Mouse (Mus musculus) heart, embryonic 10.5 days (tissue): ENCODE measurements around the gene Rspry1. TPM values are rescaled to one million over a fixed set of nuclear protein-coding genes. Genes with fewer than 3 reads are reported as not detected.

Source experiments
- DNase-seq: peaks from one replicate; pipeline ENCODE4 v3.0.0-alpha.2; 2017; ENCODE audit warnings: low spot score
- H3K27ac ChIP-seq: fragments of 300-500 bp; sonication (generic); 2 replicates; pipeline ENCODE4 v1.5.1; 2016; ENCODE audit warnings: mild to moderate bottlenecking
- H3K27me3 ChIP-seq: fragments of 300-500 bp; sonication (generic); 2 replicates; pipeline ENCODE4 v1.6.1; 2016; ENCODE audit warnings: mild to moderate bottlenecking; ENCODE audit not compliant: poor library complexity, insufficient read depth, severe bottlenecking
- H3K36me3 ChIP-seq: fragments of 300-500 bp; sonication (generic); 2 replicates; pipeline ENCODE4 v1.6.1; 2016; ENCODE audit warnings: mild to moderate bottlenecking, moderate library complexity
- H3K4me1 ChIP-seq: fragments of 300-500 bp; sonication (generic); 2 replicates; pipeline ENCODE4 v1.6.1; 2016; ENCODE audit warnings: mild to moderate bottlenecking
- H3K4me3 ChIP-seq: fragments of 300-500 bp; sonication (generic); 2 replicates; pipeline ENCODE4 v1.5.1; 2016; ENCODE audit warnings: mild to moderate bottlenecking, moderate library complexity
- H3K9me3 ChIP-seq: fragments of 300-500 bp; sonication (generic); 2 replicates; pipeline ENCODE4 v1.6.1; 2016; ENCODE audit warnings: mild to moderate bottlenecking, moderate library complexity
- WGBS: fragments of 180-500 bp; shearing (Covaris S2); methylation state at CpG from one replicate; pipeline ENCODE4 v1.1.7; 2016; 5-methylcytosine and 5-hydroxymethylcytosine counted together
- polyA plus RNA-seq: library from polyadenylated mRNA; unstranded; fragments of >200 nt; fragmentation: Nextera tagmentation; extraction: Ambion mirVana; gene quantifications from 2 replicates; pipeline ENCODE4 v1.2.1, GENCODE M21; 2016

Rspry1 gene
- polyA plus RNA-seq, 1 experiment from 2014 or later: 34.2 TPM

DNA sequence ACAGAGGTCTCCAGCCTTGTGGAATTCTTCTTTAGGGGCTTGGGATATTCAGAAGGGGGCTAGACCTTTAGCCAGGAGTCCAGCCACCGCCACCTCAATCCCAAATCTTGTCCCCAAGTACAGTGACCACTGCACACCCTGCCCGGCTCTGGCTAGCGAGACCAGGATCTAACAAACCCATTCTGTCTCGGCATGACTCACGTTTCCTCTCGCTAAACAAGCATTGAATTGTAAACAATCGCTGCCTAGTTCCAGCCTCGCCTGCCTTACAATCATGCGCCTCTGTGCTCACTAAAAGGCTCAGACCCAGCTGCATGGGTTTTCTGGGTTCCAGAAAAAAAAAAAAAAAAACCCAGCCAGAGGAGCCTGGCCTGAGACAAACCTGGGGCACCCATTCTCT, 76.8 kb downstream of the Rspry1 start:
- Histone ChIP-seq H3K36me3 (peaks cover 17% of the 10 kb centered on the region), H3K27ac (peak overlapping the region; percentile 57), H3K4me3 (no peak overlapping the region), H3K27me3 (peaks cover 4% of the 10 kb centered on the region; the same call in 1 of the 2 replicates), H3K4me1 (no peaks in the 10 kb centered on the region; the same call in 1 of the 2 replicates), H3K9me3 (no peaks in the 10 kb centered on the region)
- 55% methylated on average over 9 of the region's 9 CpGs for WGBS
- peak; percentile 74 for DNase-seq

GRCm38 (mm10) chr8:94680414-94680813, 78.7 kb downstream of the Rspry1 start:
- H3K27me3 ChIP-seq: peaks cover 4% of the 10 kb centered on the region
- 77% methylated on average over 3 of the region's 3 CpGs for WGBS
- H3K9me3 ChIP-seq: no peaks in the 10 kb centered on the region
- DNase-seq: no peak
- H3K36me3 ChIP-seq: 0 out of 2 replicates have a peak, but pooled peaks cover 3% of the 10 kb centered on the region
- H3K27ac ChIP-seq: no peak overlapping the region
- H3K4me3 ChIP-seq: no peak overlapping the region
- H3K4me1 ChIP-seq: no peaks in the 10 kb centered on the region; the same call in 1 of the 2 replicates

GRCm38 (mm10) chr8:94682732-94683524, 81.2 kb downstream of the Rspry1 start:
- Histone ChIP-seq H3K27me3 (peaks cover 4% of the 10 kb centered on the region), H3K4me3 (no peak overlapping the region), H3K36me3 (no peaks in the 10 kb centered on the region), H3K4me1 (no peaks in the 10 kb centered on the region; the same call in 1 of the 2 replicates), H3K9me3 (no peaks in the 10 kb centered on the region), H3K27ac (no peak overlapping the region)
- no peak for DNase-seq
- 78% methylated on average over 16 of the region's 16 CpGs for WGBS

DNA sequence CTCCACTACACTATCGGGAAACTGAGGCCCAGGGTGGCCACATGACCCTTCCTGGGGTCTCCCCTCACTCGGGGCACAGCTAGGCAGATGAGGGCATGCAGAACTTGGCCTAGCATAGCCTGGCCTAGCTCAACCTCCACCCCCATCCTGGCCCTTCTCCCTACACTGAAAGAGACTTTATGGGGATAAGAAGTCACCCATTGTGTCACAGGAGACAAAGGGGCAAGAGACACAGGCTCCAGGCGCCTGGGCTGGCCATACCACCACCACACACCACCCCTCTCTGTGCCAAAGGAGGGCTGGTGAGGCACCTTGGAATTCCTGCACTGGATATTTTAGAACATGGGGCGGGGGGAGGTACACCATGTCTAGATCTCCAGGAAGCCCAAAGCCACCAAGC, 82.5 kb downstream of the Rspry1 start:
- Histone ChIP-seq H3K36me3 (no peaks in the 10 kb centered on the region), H3K4me1 (no peaks in the 10 kb centered on the region; the same call in 1 of the 2 replicates), H3K27me3 (peaks cover 4% of the 10 kb centered on the region), H3K27ac (no peak overlapping the region), H3K9me3 (no peaks in the 10 kb centered on the region), H3K4me3 (no peak overlapping the region)
- 58% methylated on average over 4 of the region's 4 CpGs for WGBS
- DNase-seq: no peak

DNA sequence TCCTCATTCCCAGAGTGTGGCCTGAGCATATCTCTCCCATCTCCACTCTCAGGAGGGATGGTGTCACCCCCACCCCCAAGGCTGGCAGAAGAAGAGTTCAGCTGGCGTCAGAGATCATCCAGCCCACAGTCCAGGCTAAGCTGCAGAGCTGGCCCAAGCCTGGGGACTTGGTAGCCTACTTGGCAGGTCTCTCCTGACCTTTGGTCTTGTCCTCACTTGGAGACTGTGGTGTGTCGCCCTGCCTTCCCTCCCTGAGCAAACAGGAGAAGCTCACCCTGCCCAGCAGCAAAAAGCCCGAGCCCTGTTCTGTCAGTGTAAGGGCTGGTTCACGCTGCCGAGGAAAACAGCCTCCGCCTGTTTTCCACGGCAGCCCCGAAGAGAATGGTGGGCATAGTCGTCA, 84.2 kb downstream of the Rspry1 start:
- Histone ChIP-seq H3K27ac (no peak overlapping the region), H3K9me3 (no peaks in the 10 kb centered on the region), H3K4me3 (no peak overlapping the region), H3K27me3 (peaks cover 4% of the 10 kb centered on the region), H3K4me1 (no peaks in the 10 kb centered on the region; the same call in 1 of the 2 replicates), H3K36me3 (no peaks in the 10 kb centered on the region)
- 53% methylated on average over 9 of the region's 9 CpGs for WGBS
- no peak for DNase-seq

DNA sequence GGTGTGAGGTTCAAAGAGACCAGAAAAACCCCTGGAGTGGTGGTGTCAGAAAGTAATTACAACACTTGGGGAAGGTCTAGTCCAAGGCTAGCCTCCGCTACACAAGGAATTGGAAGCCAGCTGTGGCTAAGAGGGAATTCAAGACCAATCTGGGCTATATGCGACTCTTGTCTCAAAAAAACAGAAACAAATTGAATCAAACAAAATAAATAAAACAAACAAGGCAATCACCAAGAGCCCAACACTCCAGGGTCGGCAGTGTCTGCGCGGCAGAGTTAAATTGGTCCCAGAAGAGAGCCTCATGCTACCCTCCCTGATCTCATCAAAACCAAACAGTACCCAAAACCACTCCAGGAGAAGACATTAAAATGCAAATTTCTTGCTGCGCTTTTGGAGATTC, 93.0 kb downstream of the Rspry1 start:
- Histone ChIP-seq H3K4me1 (peaks cover 10% of the 10 kb centered on the region), H3K27me3 (peaks cover 74% of the 10 kb centered on the region), H3K9me3 (no peaks in the 10 kb centered on the region), H3K4me3 (no peak overlapping the region), H3K27ac (no peak overlapping the region), H3K36me3 (no peaks in the 10 kb centered on the region)
- DNase-seq: no peak
- 3% methylated on average over 6 of the region's 6 CpGs for WGBS

DNA sequence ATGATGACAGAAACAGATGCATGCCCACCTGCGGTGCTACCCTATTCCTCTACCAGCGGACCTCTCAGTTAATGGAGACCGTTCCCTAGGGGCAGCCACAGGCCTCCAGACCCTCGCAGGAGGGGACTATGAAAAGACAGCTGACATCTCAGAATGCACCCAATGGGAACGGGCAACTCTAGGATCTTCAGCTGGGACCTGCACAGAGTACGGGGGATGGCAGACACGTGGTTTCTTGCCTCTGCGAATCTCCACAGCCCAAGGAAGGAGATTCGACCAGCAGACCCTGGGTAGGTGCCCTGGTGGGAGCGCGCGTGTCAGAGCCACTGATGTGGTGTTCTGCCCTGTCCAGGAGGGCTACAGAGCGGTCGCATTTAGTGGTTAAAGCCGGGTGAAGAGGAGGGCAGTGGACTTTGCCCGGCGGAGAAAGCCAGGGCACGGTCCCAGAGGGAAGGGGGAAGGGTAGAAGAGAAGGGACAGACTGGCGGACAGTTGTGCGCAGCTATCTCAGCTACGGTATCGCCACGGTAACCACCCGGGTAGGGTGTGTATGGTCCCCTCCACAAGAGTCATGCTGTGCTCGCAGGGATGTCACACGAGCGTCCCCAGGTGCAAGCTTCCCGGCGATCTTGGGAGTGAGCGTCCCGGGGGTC, 93.7 kb downstream of the Rspry1 start:
- under 1% methylated on average over 31 of the region's 31 CpGs for WGBS
- peak overlapping the region; percentile 57 for H3K4me3 ChIP-seq
- peaks cover 74% of the 10 kb centered on the region for H3K27me3 ChIP-seq

GRCm38 (mm10) chr8:94695994-94696384, 94.3 kb downstream of the Rspry1 start, which contains the start of gene Pllp:
Gene Pllp (minus strand): TSS chr8:94696278.
- Histone ChIP-seq H3K27me3 (peaks cover 74% of the 10 kb centered on the region), H3K27ac (no peak within 1 kb of the TSS), H3K4me1 (peaks cover 10% of the 10 kb centered on the region), H3K36me3 (no peaks in the 10 kb centered on the region), H3K4me3 (peak within 1 kb of the TSS; percentile 57), H3K9me3 (no peaks in the 10 kb centered on the region)
- WGBS: under 1% methylated on average over 41 of the region's 41 CpGs
- DNase-seq: no peak

More for the DNA sequence above, 93.7 kb downstream of the Rspry1 start:
- DNase-seq: no peak
- H3K4me1 ChIP-seq: peaks cover 10% of the 10 kb centered on the region
- no peaks in the 10 kb centered on the region for H3K36me3 ChIP-seq
- no peaks in the 10 kb centered on the region for H3K9me3 ChIP-seq
- no peak overlapping the region for H3K27ac ChIP-seq

- 57% methylated on average over 3 of the region's 3 CpGs for WGBS
- Histone ChIP-seq H3K27me3 (peaks cover 74% of the 10 kb centered on the region), H3K9me3 (no peaks in the 10 kb centered on the region), H3K27ac (no peak overlapping the region), H3K36me3 (no peaks in the 10 kb centered on the region), H3K4me3 (peak overlapping the region; percentile 57; the same call in 1 of the 2 replicates), H3K4me1 (peaks cover 10% of the 10 kb centered on the region)
- DNase-seq: no peak
Measured at GRCm38 (mm10) chr8:94696566-94696965, 94.8 kb downstream of the Rspry1 start.

DNA sequence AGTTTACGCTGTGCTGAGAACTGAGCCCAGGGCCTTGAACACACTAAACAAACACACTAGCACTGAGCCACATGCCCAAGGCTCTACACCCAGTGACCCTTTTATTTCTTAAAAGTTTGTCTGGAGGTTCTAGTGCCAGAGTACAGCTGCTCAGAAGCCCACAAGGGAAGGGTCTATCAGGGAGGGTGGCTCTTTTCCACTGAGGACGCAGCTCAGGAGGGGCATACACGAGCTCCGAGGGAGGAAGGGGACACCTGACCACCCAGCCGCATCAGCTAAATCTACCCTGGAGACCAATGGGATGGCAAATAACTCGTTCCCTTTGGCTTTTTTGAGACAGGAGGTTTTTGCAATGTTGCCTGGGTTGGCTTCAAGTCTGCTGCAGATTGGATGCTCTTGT, 96.2 kb downstream of the Rspry1 start:
- H3K9me3 ChIP-seq: no peaks in the 10 kb centered on the region
- H3K27me3 ChIP-seq: peaks cover 61% of the 10 kb centered on the region
- DNase-seq: no peak
- no peaks in the 10 kb centered on the region for H3K36me3 ChIP-seq
- H3K4me3 ChIP-seq: no peak overlapping the region
- 80% methylated on average over 6 of the region's 6 CpGs for whole genome bisulfite sequencing
- H3K27ac ChIP-seq: no peak overlapping the region
- H3K4me1 ChIP-seq: peaks cover 13% of the 10 kb centered on the region

DNA sequence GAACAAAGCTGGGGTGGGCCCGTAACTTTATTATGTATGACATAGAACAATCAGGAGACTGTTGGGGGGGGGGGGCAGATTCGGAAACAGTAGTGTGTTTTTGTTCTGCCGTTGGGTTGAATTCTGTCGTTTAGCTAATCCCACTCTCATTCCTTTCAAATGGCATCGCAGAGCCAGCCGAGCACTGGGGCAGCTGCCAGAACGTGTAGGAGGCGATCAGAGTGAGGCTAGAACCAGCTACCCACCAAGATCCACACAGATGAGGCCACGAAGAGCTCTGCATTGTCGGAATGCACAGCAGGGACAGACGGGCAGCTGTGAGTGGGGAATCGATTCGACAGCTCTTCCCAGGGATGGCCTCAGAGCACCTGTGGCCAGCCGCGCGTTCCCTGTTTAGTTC, 97.6 kb downstream of the Rspry1 start:
- Histone ChIP-seq H3K4me3 (no peak overlapping the region), H3K27me3 (peaks cover 47% of the 10 kb centered on the region), H3K9me3 (no peaks in the 10 kb centered on the region), H3K36me3 (no peaks in the 10 kb centered on the region), H3K4me1 (peaks cover 13% of the 10 kb centered on the region), H3K27ac (no peak overlapping the region)
- WGBS: 75% methylated on average over 16 of the region's 16 CpGs
- DNase-seq: no peak

GRCm38 (mm10) chr8:94700421-94700935, 98.7 kb downstream of the Rspry1 start:
- no peak overlapping the region for H3K27ac ChIP-seq
- H3K4me1 ChIP-seq: peaks cover 11% of the 10 kb centered on the region
- no peak for DNase-seq
- no peak overlapping the region for H3K4me3 ChIP-seq
- H3K36me3 ChIP-seq: no peaks in the 10 kb centered on the region
- no peaks in the 10 kb centered on the region for H3K9me3 ChIP-seq
- 82% methylated on average over 4 of the region's 4 CpGs for WGBS
- peaks cover 36% of the 10 kb centered on the region for H3K27me3 ChIP-seq

DNA sequence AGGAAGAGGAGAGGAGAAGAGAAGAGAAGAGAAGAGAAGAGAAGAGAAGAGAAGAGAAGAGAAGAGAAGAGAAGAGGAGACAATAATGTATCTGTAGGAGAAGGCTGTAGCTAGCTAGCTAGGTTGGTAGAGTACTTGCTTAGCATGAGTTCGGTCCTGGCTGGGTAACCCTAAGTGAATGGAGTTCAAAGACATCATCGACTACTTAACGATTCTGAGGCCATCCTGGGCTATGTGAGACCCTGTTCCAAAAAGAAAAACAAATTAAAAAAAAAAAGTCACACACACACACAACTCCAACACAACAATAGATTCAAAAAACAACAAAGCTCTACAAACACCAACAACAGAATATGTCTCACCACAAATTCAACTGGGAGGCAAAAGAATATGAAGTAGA, 100.4 kb downstream of the Rspry1 start:
- Histone ChIP-seq H3K4me3 (peak overlapping the region; percentile 65), H3K4me1 (peaks cover 20% of the 10 kb centered on the region), H3K27me3 (peaks cover 19% of the 10 kb centered on the region), H3K36me3 (no peaks in the 10 kb centered on the region), H3K27ac (no peak overlapping the region), H3K9me3 (no peaks in the 10 kb centered on the region)
- no peak for DNase-seq
- 68% methylated on average over 3 of the region's 3 CpGs for WGBS
